Mouse (Mus musculus) limb, embryonic 10.5 days (tissue): ENCODE results near the gene Otulinl. TPM values are rescaled to one million over a fixed set of nuclear protein-coding genes. Genes with fewer than 3 reads are reported as not detected.
A peak's percentile ranks its signal among the peaks of the same experiment; 100 is the strongest.

Experiments used
- DNase-seq: peaks from one replicate; pipeline ENCODE4 v3.0.0-alpha.2; 2017; ENCODE audit warnings: low spot score
- H3K27ac ChIP-seq: fragments of 300-500 bp; sonication (generic); 2 replicates; pipeline ENCODE4 v1.5.1; 2016; ENCODE audit warnings: mild to moderate bottlenecking
- H3K27me3 ChIP-seq: fragments of 300-500 bp; sonication (generic); 2 replicates; pipeline ENCODE4 v1.6.1; 2016; ENCODE audit warnings: low read depth, mild to moderate bottlenecking; ENCODE audit not compliant: poor library complexity, severe bottlenecking
- H3K36me3 ChIP-seq: fragments of 300-500 bp; sonication (generic); 2 replicates; pipeline ENCODE4 v1.6.1; 2016; ENCODE audit warnings: mild to moderate bottlenecking, moderate library complexity
- H3K4me1 ChIP-seq: fragments of 300-500 bp; sonication (generic); 2 replicates; pipeline ENCODE4 v1.6.1; 2016
- H3K4me3 ChIP-seq: fragments of 300-500 bp; sonication (generic); 2 replicates; pipeline ENCODE4 v1.5.1; 2016; ENCODE audit warnings: mild to moderate bottlenecking, moderate library complexity
- H3K9me3 ChIP-seq: fragments of 300-500 bp; sonication (generic); replicated peaks from 2 replicates; pipeline ENCODE4 v1.6.1; 2016; ENCODE audit warnings: mild to moderate bottlenecking
- WGBS: fragments of 180-500 bp; shearing (Covaris S2); methylation state at CpG from one replicate; pipeline ENCODE4 v1.1.7; 2016; 5-methylcytosine and 5-hydroxymethylcytosine counted together
- polyA plus RNA-seq: library from polyadenylated mRNA; unstranded; fragments of >200 nt; fragmentation: Nextera tagmentation; extraction: Ambion mirVana; gene quantifications from 2 replicates; pipeline ENCODE4 v1.2.1, GENCODE M21; 2016

The Otulinl gene
- polyA plus RNA-seq, 1 experiment from 2014 or later, result 6.2 TPM

DNA sequence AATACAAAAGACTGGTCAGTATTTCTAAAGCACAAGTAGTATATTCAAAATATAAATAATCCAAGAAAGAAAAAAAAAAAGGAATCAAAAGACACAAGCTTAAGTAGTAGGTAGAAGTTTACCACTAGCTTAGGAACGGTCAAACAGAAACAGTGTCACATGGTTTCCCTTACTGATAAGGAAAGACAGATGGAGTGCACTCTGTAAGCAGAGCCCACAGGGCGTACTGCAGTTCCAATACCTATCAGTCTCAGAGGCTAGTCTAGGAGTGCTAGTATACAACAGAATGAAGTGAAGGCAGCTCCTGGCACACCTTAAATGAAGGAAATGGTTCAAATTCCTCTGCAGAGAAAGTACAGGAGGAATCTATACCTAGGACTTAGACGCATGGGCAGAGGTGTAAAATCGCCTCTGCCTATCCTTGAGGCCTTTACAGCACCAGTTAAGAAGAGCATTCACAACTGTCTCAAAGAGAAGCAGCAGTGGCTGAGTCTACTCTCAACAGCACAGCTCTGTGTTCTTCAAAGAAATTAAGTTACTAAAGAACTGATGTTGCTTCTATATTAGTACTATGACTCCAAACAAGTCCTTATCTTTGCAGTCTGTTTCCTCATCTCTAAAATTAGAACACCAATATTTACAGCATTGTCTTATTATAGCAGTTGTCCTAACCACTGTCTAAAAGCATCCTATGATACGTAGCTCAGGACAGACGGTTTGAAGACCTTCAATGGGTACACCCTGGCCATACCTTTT is 62.4 kb downstream of the Otulinl start:
- H3K27ac ChIP-seq, result no peak overlapping the region

DNA sequence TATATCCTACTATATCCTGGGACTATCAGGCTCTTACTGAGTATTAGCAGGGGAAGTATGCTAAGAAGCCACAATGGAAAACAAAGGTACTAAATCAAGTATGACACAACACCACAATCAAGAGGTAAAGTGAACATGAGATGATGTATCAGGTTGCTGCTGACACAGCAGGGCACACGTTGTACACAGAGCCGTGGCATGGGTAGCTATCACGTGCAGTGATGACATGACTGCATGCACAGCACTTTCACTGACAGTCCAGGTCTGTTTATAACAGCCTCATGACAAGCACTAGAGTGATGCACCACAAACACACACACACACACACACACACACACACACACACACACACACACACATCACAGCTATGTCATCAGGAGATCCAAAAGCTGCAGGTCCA is 64.2 kb downstream of the Otulinl start:
- Histone ChIP-seq H3K9me3 (no peaks in the 10 kb centered on the region), H3K27me3 (no peaks in the 10 kb centered on the region), H3K4me1 (no peaks in the 10 kb centered on the region), H3K4me3 (no peak overlapping the region), H3K36me3 (peaks cover 65% of the 10 kb centered on the region), H3K27ac (no peak overlapping the region)
- WGBS, result 94% methylated on average over 3 of the region's 3 CpGs
- DNase-seq, result no peak

More for the DNA sequence above, 62.4 kb downstream of the Otulinl start:
- peaks cover 78% of the 10 kb centered on the region for H3K36me3 ChIP-seq
- no peaks in the 10 kb centered on the region for H3K4me1 ChIP-seq
- WGBS, result 82% methylated on average over 6 of the region's 6 CpGs
- DNase-seq, result no peak
- H3K9me3 ChIP-seq, result no peaks in the 10 kb centered on the region
- no peak overlapping the region for H3K4me3 ChIP-seq
- H3K27me3 ChIP-seq, result no peaks in the 10 kb centered on the region

DNA sequence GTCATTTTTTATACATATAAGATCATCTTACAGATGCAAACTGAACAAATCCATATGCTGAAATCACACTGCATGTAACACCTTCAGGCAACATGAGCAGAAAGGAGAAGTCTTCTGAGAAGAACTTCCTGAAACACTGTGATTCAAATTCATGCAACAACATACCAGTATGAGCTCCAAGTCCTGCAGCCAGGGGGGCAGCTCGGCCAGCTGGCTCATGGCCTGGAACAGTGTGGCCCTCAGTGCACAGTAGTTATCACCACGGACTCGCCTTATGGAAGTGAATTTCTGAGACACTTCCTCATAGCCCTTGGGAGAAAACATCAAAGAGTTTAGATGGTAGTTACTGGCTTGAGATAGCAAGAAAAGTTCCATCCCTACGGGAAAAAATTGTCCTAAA is 65.2 kb downstream of the Otulinl start:
- DNase-seq, result no peak
- H3K9me3 ChIP-seq, result no peaks in the 10 kb centered on the region
- H3K4me3 ChIP-seq, result no peak overlapping the region
- WGBS, result 94% methylated on average over 4 of the region's 4 CpGs
- H3K36me3 ChIP-seq, result peaks cover 71% of the 10 kb centered on the region
- no peak overlapping the region for H3K27ac ChIP-seq
- H3K4me1 ChIP-seq, result no peaks in the 10 kb centered on the region
- H3K27me3 ChIP-seq, result no peaks in the 10 kb centered on the region

DNA sequence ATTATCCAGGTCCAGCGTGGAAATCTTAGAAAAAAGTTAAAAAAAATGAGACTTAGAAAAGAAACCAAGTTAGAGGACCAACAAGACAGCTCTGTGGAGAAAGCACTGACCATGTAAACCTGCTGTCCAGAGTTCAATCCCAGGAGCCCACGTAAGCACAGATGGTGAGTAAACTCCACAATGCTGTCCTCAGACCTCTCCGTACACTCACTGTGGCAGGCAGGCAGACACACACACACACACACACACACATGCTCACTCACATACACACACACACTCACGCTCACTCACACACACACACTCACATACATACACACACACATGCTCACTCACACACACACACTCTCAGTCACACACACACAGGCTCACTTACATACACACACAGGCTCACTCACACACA is 68.1 kb downstream of the Otulinl start:
- Histone ChIP-seq H3K27me3 (no peaks in the 10 kb centered on the region), H3K9me3 (no peaks in the 10 kb centered on the region), H3K4me3 (no peak overlapping the region), H3K36me3 (peaks cover 69% of the 10 kb centered on the region), H3K4me1 (no peaks in the 10 kb centered on the region), H3K27ac (no peak overlapping the region)
- WGBS, result 93% methylated on average over 4 of the region's 4 CpGs
- DNase-seq, result no peak

DNA sequence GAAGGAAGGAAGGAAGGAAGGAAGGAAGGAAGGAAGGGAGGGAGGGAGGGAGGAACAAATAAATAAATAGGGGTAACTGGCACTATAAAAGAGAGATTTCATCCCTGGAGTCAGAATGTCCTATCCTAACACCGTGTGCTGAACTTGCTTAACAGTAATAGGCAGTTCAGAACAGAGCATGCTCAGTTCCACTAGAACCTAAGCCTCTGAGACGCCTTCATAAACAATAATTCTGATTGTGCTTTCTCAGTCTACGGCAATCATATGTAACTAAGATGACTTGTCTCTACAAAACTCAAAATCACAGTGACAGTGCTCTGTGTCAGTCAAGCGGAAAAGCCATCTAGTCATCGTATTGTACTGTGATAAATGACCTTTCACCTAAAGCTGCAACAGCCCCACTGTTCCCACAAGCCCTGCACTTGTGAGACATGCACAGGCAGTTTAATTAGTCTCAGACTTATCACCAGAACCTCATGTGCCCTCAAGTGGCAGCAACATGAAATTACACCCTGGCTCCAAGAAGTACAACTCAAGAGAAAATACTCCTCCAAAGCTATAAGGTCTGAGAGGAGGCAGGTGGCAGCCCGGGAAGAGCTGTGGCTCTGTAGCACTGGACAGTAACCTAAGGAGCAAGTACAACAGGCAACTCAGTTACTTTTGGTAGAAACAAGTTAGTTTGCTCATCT is 68.7 kb downstream of the Otulinl start:
- Histone ChIP-seq H3K9me3 (no peaks in the 10 kb centered on the region), H3K27ac (no peak overlapping the region), H3K4me1 (no peaks in the 10 kb centered on the region), H3K36me3 (peaks cover 69% of the 10 kb centered on the region), H3K4me3 (no peak overlapping the region), H3K27me3 (no peaks in the 10 kb centered on the region)
- WGBS, result 66% methylated on average over 6 of the region's 6 CpGs
- peak; percentile 63 for DNase-seq

DNA sequence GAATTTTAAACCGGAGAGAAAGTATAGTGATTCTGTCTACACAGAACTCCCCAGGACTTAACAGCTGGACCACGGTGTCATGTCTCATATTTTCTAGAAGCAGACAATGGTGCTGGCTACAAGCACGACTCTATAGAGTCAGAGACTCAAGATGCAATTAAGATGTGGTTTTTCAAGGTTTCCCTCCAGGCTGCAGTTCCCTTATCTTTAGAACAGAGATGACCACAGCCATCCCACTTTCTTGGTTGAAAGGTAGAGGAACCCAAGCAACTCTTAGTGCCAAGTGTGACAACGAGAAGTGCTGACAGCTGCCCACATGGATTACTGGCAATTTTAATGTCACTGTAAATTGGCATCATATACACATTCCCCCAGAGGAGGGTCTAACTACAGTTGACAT is 71.8 kb downstream of the Otulinl start:
- 88% methylated on average over 4 of the region's 4 CpGs for WGBS
- Histone ChIP-seq H3K9me3 (no peaks in the 10 kb centered on the region), H3K27me3 (no peaks in the 10 kb centered on the region), H3K36me3 (peaks cover 68% of the 10 kb centered on the region), H3K4me3 (no peak overlapping the region), H3K4me1 (no peaks in the 10 kb centered on the region), H3K27ac (no peak overlapping the region)
- DNase-seq, result no peak

DNA sequence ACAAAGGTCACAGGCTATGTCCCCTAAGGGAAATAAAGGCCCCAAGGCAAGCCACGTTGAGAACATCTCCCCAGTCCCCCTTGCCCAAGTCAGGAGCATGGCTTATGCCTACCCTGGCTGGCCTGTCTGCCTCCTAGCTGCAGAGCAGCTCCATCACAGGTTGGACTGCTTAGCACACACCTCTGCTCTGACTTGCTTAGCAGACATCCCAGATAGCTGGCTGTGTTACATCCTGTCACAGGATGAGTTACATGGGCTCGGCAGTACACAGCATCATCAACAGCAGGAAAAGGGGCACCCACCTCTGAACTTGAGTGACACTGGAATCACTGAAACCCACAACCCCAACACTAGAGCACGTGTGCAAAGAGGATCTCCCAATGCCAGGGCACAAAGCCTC is 76.1 kb downstream of the Otulinl start:
- no peak overlapping the region for H3K4me3 ChIP-seq
- H3K4me1 ChIP-seq, result no peaks in the 10 kb centered on the region
- peaks cover 74% of the 10 kb centered on the region for H3K36me3 ChIP-seq
- no peak overlapping the region for H3K27ac ChIP-seq
- H3K9me3 ChIP-seq, result no peaks in the 10 kb centered on the region
- WGBS, result 82% methylated on average over 3 of the region's 3 CpGs
- H3K27me3 ChIP-seq, result no peaks in the 10 kb centered on the region
- DNase-seq, result no peak

Other genes with a start within 250 kb of the Otulinl start
- 3.1 and 3.2 TPM in 2 replicates for gene Ank, start 214.9 kb downstream of the Otulinl start, polyA plus RNA-seq
- 28.9 and 30.6 TPM in 2 replicates for gene Otulin, start 50.9 kb downstream of the Otulinl start, polyA plus RNA-seq